Mouse (Mus musculus) kidney, adult 2 months (tissue): Measurements from ENCODE around the gene Pprc1. TPM values are rescaled to one million over a fixed set of nuclear protein-coding genes. Genes with fewer than 3 reads are reported as not detected.
A peak's percentile ranks its signal among the peaks of the same experiment; 100 is the strongest.

Source experiments
- DNase-seq: peaks from one replicate; pipeline ENCODE4 v3.0.0; 2021
- H3K27ac ChIP-seq: fragments of 200-500 bp; 2 replicates; pipeline ENCODE4 v1.5.1; 2012; ENCODE audit warnings: low read depth, low read length, control low read depth, inconsistent platforms; ENCODE audit not compliant: insufficient read depth
- H3K27me3 ChIP-seq: fragments of 200-500 bp; replicated peaks from 2 replicates; pipeline ENCODE4 v1.6.1; 2012; ENCODE audit warnings: mild to moderate bottlenecking, moderate library complexity, low read length, inconsistent platforms; ENCODE audit not compliant: control insufficient read depth, insufficient read depth
- H3K36me3 ChIP-seq: fragments of 200-500 bp; 2 replicates; pipeline ENCODE4 v1.6.1; 2012; ENCODE audit warnings: mild to moderate bottlenecking, moderate library complexity, low read length, inconsistent platforms; ENCODE audit not compliant: control insufficient read depth, insufficient read depth
- H3K4me1 ChIP-seq: fragments of 200-500 bp; 2 replicates; pipeline ENCODE4 v1.6.1; 2011; ENCODE audit warnings: low read length; ENCODE audit not compliant: control insufficient read depth, insufficient read depth
- H3K4me3 ChIP-seq: fragments of 200-500 bp; 2 replicates; pipeline ENCODE4 v1.5.1; 2011; ENCODE audit warnings: mild to moderate bottlenecking, low read depth, low read length, control low read depth; ENCODE audit not compliant: insufficient read depth
- CTCF ChIP-seq: fragments of 200-500 bp; conservative IDR thresholded peaks from 2 replicates; pipeline ENCODE4 v1.5.1; 2011; ENCODE audit warnings: low read depth, mild to moderate bottlenecking, control low read depth, low read length, moderate library complexity, mixed read lengths; ENCODE audit not compliant: insufficient read depth, insufficient read length
- POLR2A ChIP-seq: fragments of 200-500 bp; IDR thresholded peaks from one replicate; pipeline ENCODE4 v1.6.1; 2011; ENCODE audit warnings: low read depth, low read length, control low read depth
- WGBS: fragments of 180-500 bp; shearing (Covaris S2); methylation state at CpG from one replicate; pipeline ENCODE4 v1.1.7; 2018; 5-methylcytosine and 5-hydroxymethylcytosine counted together
- polyA plus RNA-seq: library from polyadenylated mRNA; depleted of rRNA; stranded (reverse); fragments of >200 nt; gene quantifications from 2 replicates; pipeline ENCODE4 v1.2.3, GENCODE M21; 2012

Pprc1 gene
- polyA plus RNA-seq, 1 experiment, result 10.8 TPM

DNA sequence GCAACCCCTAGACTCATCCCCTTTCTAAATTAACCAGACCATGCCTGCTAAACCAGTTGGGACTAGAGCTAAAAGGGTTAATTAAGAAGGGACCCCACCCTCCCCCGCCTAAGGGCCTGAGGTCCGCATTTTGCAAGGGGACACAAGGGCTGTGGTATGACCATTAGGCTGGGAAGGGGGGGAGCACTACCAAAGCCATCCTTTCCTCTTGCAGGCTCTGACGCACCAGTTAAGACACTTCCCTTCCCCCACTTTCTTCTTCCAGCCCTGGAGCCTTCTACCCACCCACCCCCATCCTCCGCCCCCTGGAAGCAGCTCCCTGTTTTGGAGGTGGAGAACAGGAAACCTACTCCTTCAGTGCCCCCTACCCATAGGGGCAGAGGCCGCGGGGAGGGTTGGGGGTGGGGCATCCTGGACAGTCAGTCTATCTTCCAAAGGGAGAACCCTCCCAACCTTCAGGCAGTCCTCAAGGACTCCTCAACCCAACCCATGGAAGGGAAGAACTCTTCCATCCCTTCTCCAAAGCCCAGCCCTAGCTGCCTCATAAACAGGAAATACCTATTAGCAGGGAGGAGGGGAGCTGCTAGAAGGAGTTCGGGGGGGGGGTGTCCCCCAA is 1.1 kb downstream of the Pprc1 start:
- 1% methylated on average over 7 of the region's 7 CpGs for WGBS
- Histone ChIP-seq H3K4me1 (peaks cover 27% of the 10 kb centered on the region), H3K27me3 (no peaks in the 10 kb centered on the region), H3K36me3 (no peaks in the 10 kb centered on the region), H3K27ac (peak overlapping the region; percentile 96), H3K4me3 (peak overlapping the region; percentile 68)
- TF ChIP-seq CTCF (no peak), POLR2A (no peak)
- DNase-seq, result peak; percentile 79

GRCm38 (mm10) chr19:46046621-46047025 is 1.9 kb downstream of the Pprc1 start:
- H3K27me3 ChIP-seq, result no peaks in the 10 kb centered on the region
- WGBS, result 4% methylated on average over 10 of the region's 10 CpGs
- no peaks in the 10 kb centered on the region for H3K36me3 ChIP-seq
- H3K27ac ChIP-seq, result peak overlapping the region; percentile 89
- peaks cover 23% of the 10 kb centered on the region for H3K4me1 ChIP-seq
- DNase-seq, result peak; percentile 29
- H3K4me3 ChIP-seq, result no peak overlapping the region
- no peak for TF ChIP-seq CTCF
- TF ChIP-seq POLR2A, result no peak

DNA sequence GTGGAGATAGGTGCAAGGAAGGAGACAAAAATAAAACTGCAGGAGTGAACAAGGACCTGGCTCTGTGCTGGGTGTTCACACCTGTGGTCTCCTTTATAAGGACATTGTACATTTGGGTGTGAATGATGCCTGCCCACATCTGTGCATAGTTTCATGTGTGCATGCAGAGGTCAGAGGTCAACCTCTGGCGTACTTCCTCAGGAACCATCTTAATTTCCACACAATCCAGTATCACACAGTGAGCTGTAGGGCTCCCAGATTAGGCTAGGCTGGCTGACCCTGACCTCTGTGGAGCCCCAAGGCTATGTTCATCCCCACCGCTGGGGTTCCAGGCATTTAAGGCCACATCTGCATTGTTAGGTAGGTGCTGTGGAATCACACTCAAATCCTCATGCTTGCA is 2.7 kb downstream of the Pprc1 start:
- no peak overlapping the region for H3K4me3 ChIP-seq
- H3K27ac ChIP-seq, result no peak overlapping the region; the same call in 1 of the 2 replicates
- peaks cover 18% of the 10 kb centered on the region for H3K4me1 ChIP-seq
- no peaks in the 10 kb centered on the region for H3K27me3 ChIP-seq
- WGBS, result 76% methylated on average over 2 of the region's 2 CpGs
- no peaks in the 10 kb centered on the region for H3K36me3 ChIP-seq
- DNase-seq, result no peak
- TF ChIP-seq CTCF (no peak), POLR2A (no peak)

DNA sequence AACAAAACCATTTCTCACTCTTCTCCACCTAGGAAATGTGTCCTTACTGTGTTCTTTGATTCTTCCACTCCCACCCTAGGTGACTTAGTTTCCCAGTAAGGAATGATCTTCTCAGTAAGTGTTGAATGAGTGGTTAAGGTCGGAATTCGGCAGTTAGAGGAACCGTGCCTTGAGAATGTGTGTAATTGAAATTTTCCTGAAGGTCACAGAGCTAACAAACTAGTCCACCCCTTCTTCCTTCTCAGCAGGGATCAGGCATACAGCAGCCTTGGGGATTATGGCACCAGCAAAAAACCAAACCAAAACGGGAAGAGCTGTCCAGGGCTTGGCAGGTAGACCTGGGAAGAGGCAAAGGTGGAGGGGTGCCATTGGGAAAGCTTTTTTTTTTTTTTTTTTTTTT is 4.4 kb downstream of the Pprc1 start:
- no peaks in the 10 kb centered on the region for H3K27me3 ChIP-seq
- no peak for DNase-seq
- peaks cover 1% of the 10 kb centered on the region; the same call in 1 of the 2 replicates for H3K4me1 ChIP-seq
- no peak overlapping the region for H3K4me3 ChIP-seq
- TF ChIP-seq CTCF (no peak), POLR2A (no peak)
- H3K36me3 ChIP-seq, result no peaks in the 10 kb centered on the region
- no peak overlapping the region for H3K27ac ChIP-seq
- WGBS, result 63% methylated on average over 4 of the region's 4 CpGs

DNA sequence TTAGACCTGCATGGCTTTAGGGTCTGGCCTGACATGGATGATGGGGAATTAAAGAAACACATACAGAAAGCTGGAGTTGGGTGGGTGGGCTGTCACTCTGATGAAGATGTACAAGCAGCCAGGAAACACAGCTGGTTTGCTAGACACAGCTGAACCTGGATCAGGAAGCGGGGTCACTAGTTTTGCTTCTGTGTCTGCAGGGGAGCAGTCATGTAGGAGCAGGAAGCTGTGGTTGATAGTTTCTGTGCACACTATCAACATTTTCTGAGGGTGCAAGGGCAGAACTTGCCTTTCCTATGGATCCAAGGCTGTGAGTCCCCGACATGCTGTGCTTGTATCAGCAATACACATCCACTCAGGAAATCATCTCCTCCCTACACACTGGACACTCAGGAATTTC is 5.8 kb downstream of the Pprc1 start:
- Histone ChIP-seq H3K27me3 (no peaks in the 10 kb centered on the region), H3K27ac (no peak overlapping the region), H3K36me3 (no peaks in the 10 kb centered on the region), H3K4me3 (no peak overlapping the region), H3K4me1 (no peaks in the 10 kb centered on the region)
- WGBS, result 70% methylated on average over 2 of the region's 2 CpGs
- TF ChIP-seq CTCF (no peak), POLR2A (no peak)
- DNase-seq, result no peak

DNA sequence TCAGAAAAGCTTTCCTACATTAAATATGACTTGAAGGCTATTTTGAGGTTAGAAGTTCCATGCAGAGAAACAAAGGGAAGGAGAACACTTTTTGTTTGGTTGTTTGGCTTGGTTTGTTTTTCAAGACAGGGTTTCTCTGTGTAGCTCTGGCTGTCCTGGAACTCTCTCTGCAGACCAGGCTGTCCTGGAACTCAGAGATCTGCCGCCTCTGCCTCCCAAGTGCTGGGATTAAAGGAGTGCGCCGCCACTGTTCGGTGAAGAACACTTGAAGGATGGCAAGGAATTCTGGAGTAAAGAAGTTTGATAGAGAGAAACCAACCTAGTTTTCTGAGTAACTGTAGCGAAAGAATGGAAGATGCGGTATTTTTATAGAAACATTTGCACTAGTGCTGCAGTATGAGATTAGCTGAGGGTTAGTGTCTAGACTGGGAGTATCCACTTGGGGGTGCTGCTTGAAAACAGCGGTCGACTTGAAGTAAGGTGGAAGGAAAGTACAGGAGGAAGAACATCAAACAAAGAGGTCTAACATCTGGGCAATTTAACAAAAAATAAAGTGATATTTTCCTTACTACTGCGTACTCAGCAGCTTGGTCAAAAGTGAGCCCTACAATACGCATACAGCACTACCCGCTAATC is 11.2 kb downstream of the Pprc1 start:
- WGBS, result 2% methylated on average over 11 of the region's 11 CpGs
- Histone ChIP-seq H3K4me1 (peaks cover 9% of the 10 kb centered on the region; the same call in 1 of the 2 replicates), H3K36me3 (no peaks in the 10 kb centered on the region), H3K4me3 (peak overlapping the region; percentile 45), H3K27ac (peak overlapping the region; percentile 40; the same call in 1 of the 2 replicates), H3K27me3 (no peaks in the 10 kb centered on the region)
- DNase-seq, result no peak
- TF ChIP-seq POLR2A (no peak), CTCF (peak; percentile 29; the same call in 1 of the 2 replicates)

DNA sequence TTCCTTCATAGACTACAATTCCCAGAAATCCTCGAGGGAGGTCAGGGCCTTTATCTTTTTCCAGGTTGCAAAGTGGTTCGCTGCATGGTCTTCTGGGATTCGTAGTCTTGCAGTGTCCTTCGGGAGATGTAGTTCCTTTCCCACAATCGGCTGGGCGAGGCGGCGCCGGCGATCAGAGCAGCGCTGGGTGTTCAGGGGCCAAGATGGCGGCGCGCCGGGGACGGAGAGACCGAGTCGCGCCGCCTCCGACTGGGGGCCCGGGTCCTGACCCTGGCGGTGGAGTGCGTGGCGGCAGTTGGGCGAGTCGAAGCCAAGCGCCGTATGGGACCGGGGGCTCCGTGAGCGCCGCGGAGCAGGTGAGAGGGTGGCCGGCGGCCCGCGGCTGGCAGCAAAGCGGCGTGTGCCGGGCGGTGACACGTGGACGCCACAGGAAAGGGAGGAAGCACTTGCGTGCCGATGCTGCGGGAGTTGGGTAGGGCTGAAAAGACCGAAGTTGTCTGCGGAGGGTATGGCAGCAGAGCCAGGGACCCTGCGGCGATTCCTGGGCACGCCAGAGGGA is 11.8 kb downstream of the Pprc1 start:
- TF ChIP-seq CTCF (no peak), POLR2A (no peak)
- Histone ChIP-seq H3K27me3 (no peaks in the 10 kb centered on the region), H3K4me3 (peak overlapping the region; percentile 95), H3K36me3 (no peaks in the 10 kb centered on the region), H3K4me1 (peaks cover 9% of the 10 kb centered on the region; the same call in 1 of the 2 replicates), H3K27ac (peak overlapping the region; percentile 69)
- DNase-seq, result peak; percentile 98
- under 1% methylated on average over 52 of the region's 52 CpGs for WGBS
